Mouse (Mus musculus) mouse trophoblast stem cell (cell line): ENCODE measurements around the gene Adgrl3.

Source experiments
- in situ Hi-C, 2 experiments: fragments of 300-500 bp; cut with MseI, MboI; formaldehyde crosslinking; loops; 2 replicates in 1 of 2; 3 replicates in 1 of 2; pipeline ENCODE4 v1.15.1; 2025

Adgrl3 gene

DNA sequence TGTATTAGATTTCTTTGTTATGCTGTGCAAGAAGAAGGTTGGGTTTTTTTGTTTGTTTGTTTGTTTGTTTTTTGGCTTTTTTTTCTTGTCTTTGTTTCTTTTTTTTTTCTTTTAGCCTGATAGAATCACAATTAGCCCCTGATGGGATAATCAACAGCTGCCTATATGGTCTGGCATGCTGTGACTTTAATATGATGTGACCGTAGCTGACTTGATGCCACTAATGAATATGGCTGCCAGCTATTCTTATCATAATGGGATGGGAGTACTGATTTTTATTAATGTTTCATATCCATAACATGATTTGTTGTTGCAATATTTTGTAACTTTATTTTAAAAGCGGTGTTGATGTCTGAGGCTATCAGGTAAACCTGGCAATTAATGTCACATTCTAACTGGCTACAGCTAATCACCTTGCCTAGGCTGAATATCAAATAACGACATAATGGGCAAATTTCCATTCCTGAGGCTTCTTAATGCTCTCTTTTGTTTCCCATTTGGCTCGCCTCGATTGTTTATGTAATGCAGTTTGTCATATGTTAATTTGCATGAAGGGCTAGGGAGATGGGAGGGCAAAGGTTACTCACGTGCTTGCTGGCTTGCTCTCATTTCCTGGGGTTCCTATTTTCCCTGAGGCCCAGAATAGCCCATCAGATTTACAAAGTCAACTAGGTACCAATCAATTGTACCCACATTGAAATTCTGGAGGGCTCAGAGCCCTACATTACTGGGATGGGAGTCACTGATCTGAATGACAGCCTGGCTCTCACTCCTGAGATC lies 641.9 kb downstream of the Adgrl3 start:
- in situ Hi-C loops: no loop called here

- in situ Hi-C loops: no loop called here
Measured at GRCm38 (mm10) chr5:81671025-81671424, 651.1 kb downstream of the Adgrl3 start.

DNA sequence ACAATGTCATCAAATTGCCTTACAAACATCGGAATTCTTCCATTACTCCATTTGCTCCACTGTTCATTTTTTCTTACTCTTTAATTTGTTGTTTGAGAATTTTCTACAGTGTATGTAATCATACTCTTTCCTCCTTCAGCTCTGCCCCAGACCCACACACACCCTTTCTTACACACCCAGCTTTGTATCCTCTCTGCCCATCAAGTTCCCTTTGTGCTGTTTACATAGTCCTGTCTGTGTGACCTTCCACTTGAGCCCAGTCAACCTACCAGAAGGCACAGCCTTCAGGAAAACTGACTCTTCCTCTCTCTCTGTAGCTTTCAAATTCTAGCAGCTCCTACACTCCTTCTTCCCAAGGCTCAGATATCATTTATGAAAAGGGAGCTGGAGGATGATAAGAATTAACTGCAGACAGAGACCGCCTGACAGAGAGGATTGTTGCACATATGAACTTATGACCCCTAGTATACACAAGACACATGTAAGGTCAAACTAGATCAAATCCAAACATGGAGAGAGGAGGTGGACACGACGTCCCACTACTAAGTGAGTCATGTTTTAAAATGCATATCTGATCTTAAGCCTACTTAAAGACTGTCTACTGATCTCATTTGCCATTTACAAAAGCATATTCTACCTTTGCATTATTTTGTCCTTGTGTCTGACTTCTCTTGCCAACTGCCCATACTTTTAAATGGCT lies 654.5 kb downstream of the Adgrl3 start:
- in situ Hi-C loops: no loop called here

GRCm38 (mm10) chr5:81674975-81675371 lies 655.0 kb downstream of the Adgrl3 start:
- in situ Hi-C loops: no loop called here

- in situ Hi-C loops: no loop called here
Measured at GRCm38 (mm10) chr5:81676896-81677295, 657.0 kb downstream of the Adgrl3 start.

- in situ Hi-C loops: no loop called here
Measured at GRCm38 (mm10) chr5:81686206-81686605, 666.3 kb downstream of the Adgrl3 start.

DNA sequence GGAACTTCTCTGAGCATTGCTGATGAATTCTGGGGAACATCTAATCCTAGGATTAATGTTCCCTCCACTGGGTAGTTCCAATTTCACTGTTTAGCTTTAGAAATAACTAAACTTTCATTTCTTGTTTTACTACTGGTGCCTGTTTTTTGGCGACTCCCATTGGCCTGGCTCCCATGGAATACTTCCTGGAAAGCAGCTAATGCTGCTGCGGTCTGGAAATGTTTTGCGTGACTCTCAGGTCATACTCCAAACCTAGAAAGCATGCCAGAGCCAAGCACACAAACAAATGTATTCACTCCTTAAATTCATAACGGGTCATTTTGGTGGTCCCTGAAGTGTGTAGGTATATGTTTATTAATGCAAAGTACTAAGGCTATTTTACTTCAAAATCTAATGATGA lies 666.9 kb downstream of the Adgrl3 start:
- in situ Hi-C loops: no loop called here

DNA sequence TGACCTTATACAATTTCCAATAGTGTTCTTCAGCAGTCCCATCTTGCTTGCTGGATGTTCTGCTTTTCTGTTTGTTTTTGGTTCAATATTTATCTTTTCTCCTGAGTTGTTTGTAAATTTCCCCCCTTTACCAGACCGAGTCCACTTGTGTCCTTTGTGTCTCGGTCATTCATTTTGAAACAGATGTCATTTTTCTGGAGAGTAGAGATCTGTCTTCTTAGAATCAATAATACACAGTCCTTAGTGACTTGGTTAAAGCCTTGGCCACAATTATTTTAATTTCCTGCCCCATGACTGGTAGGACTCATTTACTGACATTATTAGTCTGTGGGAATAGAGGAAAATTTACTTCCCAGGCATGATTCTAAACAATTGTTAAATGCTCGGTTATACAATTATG lies 709.7 kb downstream of the Adgrl3 start:
- in situ Hi-C loops: no loop called here

DNA sequence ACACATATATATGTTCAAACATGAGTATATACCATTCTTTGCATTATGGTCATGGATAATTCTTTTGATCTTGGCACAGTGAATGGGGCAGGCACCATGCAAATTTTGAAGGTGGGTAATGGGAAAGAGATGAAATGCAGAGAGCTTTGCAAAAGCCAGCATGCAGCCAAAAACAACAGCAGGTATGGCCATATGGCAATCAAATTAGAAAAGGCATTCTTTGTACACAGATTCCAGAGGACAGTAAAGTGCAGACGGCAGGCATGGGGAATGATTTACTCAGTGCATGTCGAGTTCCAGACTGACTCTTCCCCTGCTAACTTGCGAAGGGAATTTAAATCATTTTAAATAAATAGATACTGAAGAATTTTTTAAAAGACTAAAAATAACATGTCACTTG lies 716.1 kb downstream of the Adgrl3 start:
- in situ Hi-C loops: no loop called here

- in situ Hi-C loops: no loop called here
Measured at GRCm38 (mm10) chr5:81738286-81739032, 718.5 kb downstream of the Adgrl3 start.

DNA sequence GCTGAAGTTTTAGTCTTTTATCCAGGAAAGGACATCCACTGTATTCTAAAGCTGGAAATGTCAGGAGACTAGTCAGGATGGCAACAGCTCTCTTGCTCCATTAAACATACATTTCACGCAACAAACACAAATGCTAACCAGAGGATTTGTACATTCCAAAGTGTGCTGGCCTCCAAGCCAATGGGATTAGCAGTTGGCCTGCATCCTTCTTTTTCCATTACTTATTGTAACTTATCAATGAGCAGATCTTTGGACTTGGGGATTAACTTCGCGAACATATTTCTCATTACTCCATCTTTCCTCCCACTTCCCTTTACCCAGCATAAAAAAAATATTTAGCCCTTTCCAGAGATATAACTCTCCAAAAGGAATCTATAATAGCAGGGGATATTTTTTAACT lies 732.5 kb downstream of the Adgrl3 start:
- in situ Hi-C loops: no loop called here

DNA sequence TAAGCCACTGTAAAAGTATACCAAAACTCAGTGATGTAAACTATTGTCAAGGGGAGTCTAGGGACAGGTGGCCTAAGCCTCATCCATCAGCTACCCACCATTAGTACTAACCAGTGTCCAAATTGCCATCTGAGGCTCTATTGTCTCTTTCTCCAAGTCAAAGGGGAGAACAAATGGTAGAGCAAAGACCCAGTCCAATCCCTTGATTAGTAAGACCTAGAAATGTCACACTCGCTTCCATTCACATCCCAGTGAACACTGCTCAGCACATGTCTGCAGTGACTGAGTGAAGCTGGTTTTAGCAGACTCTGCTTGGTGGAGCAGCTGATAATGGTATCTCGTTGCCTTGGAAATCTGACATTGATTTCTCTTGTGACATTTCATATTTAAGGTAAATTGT lies 735.8 kb downstream of the Adgrl3 start:
- in situ Hi-C loops: no loop called here

- in situ Hi-C loops: no loop called here
Measured at GRCm38 (mm10) chr5:81757093-81757725, 737.3 kb downstream of the Adgrl3 start.

DNA sequence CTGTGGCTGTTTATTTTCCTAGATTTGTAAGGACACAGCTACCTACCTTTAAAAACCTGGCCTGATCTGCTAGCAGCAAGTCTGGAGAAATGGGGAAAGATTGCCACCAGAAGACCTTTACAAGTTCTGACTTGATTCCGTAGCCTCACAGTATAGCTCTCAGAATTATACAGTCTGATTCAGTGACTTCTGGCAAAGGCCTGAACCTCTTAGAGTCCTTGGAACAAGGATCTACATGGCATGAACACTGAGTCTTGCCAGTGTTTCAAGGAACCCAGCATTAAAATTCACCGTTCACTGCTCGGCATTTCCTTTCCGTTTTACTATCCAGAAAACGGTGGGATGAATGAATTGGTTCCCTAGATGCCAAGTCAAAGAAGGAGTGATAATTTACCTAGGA lies 756.3 kb downstream of the Adgrl3 start:
- in situ Hi-C loops: no loop called here

DNA sequence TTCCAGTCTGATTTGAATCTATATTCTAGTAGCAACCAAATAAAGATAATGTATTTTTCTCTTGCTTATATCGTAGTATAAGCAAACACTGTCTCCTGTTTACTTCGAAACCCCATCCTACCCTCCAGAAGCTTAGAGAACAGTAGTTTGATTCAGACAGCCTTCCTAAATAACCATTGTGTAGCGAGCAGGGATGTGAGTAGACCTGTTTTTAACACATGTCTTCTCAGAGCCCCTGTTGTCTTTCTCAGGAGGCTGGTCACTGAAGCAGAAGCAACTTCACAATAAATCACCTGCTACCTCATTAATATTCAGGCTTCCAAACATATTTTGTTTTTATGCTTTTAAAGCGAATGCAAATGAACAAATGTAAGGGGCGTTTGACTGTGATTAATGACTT lies 756.8 kb downstream of the Adgrl3 start:
- in situ Hi-C loops: no loop called here

DNA sequence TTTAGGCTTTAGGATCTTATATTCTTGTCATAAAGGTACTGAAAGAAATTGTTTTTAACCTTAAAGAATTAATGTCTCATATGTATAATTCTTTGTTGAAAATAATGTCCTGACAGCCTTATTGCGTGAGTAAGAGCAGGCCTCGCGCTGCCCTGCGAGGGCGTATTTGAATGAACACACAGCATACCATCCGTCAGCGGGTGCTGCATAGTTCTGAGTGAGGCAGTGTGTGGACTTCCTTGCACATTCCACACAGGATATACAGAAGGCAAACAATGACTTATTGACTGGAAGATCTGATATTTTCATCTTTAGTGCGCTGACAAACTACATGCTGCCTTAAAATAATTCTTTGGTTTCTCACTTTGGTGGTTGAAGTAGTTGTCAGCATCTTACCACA lies 764.8 kb downstream of the Adgrl3 start:
- in situ Hi-C loops: no loop called here

GRCm38 (mm10) chr5:81790710-81791109 lies 770.8 kb downstream of the Adgrl3 start:
- in situ Hi-C loops: no loop called here

GRCm38 (mm10) chr5:81794125-81794524 lies 774.2 kb downstream of the Adgrl3 start:
- in situ Hi-C loops: no loop called here

DNA sequence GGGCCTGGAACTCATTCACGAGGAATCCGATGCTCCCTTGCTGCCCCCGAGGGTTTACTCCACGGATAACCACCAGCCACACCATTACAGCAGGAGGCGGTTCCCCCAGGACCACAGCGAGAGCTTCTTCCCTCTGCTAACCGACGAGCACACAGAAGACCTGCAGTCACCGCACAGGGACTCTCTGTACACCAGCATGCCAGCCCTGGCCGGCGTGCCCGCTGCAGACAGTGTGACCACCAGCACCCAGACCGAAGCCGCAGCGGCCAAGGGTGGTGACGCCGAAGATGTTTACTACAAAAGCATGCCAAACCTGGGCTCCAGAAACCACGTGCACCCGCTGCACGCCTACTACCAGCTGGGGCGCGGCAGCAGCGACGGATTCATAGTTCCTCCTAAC lies 774.7 kb downstream of the Adgrl3 start:
- in situ Hi-C loops: no loop called here

- in situ Hi-C loops: no loop called here
Measured at GRCm38 (mm10) chr5:81796128-81796527, 776.2 kb downstream of the Adgrl3 start.

DNA sequence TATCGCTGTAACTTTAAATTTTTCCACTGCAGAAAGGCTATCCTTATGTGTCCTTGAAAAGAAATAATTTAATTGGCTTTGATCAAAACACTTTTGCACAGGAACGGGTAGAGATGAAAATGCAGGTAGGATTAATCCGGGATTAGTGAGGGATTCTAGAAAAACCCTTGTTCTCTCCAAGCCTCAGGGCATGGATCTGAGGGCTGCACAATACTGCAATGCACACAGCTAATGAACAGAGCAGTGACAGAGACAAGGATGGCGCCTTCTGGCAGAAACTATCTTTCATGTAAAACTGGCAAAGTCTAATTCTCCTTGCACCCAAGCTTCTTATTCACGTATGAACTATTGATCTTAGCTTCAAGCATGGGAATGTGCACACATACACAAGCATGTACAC lies 791.0 kb downstream of the Adgrl3 start:
- in situ Hi-C loops: no loop called here

DNA sequence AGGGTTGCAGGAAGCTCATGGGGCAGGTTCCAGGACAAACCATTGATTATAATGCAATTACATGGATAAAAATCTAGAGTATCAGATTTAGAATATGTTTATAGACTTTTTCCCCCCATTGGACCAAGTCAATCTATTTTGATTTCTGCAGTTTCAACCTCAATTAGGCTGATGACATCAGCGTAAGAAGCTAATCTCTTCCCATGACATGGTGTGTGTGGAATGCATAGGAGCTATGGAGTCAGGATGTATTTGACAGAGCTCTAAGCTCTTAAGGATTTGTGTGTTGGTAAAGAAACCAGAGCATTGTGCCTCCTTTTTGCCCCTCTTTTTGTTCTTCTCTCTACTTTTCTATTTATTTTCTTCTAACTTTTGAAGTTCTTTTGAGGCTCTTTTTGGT lies 812.1 kb downstream of the Adgrl3 start:
- in situ Hi-C loops: no loop called here
